Mouse (Mus musculus): ENCODE measurements around the gene Pdia4. TPM values are rescaled to one million over a fixed set of nuclear protein-coding genes. Genes with fewer than 3 reads are reported as not detected.

Gene Pdia4
- polyA plus RNA-seq, 1 experiment from 2014 or later, result 292 TPM

GRCm38 (mm10) chr6:47810181-47810580 is 3.0 kb downstream of the Pdia4 start:
- no peak overlapping the region for H3K9ac ChIP-seq
- H3K27ac ChIP-seq, result no peak overlapping the region
- WGBS, result 64% methylated on average over 2 of the region's 2 CpGs
- no peak overlapping the region for H3K4me2 ChIP-seq
- H3K27me3 ChIP-seq, result no peaks in the 10 kb centered on the region
- no peak overlapping the region for H3K4me3 ChIP-seq
- no peak for ATAC-seq (ENCODE audit: insufficient number of reproducible peaks, low FRiP score, low TSS enrichment, low read depth)
- peaks cover 33% of the 10 kb centered on the region for H3K4me1 ChIP-seq
- no peaks in the 10 kb centered on the region for H3K9me3 ChIP-seq
- peaks cover 19% of the 10 kb centered on the region for H3K36me3 ChIP-seq

GRCm38 (mm10) chr6:47809053-47809452 is 4.2 kb downstream of the Pdia4 start:
- no peak overlapping the region for H3K27ac ChIP-seq
- WGBS, result 76% methylated on average over 4 of the region's 4 CpGs
- peaks cover 29% of the 10 kb centered on the region for H3K4me1 ChIP-seq
- no peak for ATAC-seq (ENCODE audit: insufficient number of reproducible peaks, low FRiP score, low TSS enrichment, low read depth)
- peaks cover 30% of the 10 kb centered on the region for H3K36me3 ChIP-seq
- H3K4me3 ChIP-seq, result no peak overlapping the region
- no peaks in the 10 kb centered on the region for H3K9me3 ChIP-seq
- no peaks in the 10 kb centered on the region for H3K27me3 ChIP-seq
- no peak overlapping the region for H3K4me2 ChIP-seq
- no peak overlapping the region for H3K9ac ChIP-seq

GRCm38 (mm10) chr6:47808545-47808944 is 4.7 kb downstream of the Pdia4 start:
- no peak overlapping the region for H3K4me2 ChIP-seq
- no peak overlapping the region for H3K9ac ChIP-seq
- H3K9me3 ChIP-seq, result no peaks in the 10 kb centered on the region
- H3K4me1 ChIP-seq, result peaks cover 29% of the 10 kb centered on the region
- H3K4me3 ChIP-seq, result no peak overlapping the region
- ATAC-seq (ENCODE audit: insufficient number of reproducible peaks, low FRiP score, low TSS enrichment, low read depth), result no peak
- 78% methylated on average over 5 of the region's 5 CpGs for WGBS
- H3K27me3 ChIP-seq, result no peaks in the 10 kb centered on the region
- peaks cover 35% of the 10 kb centered on the region for H3K36me3 ChIP-seq
- H3K27ac ChIP-seq, result 0 out of 2 replicates have a peak overlapping the region, but pooled peaks have one; percentile 17

- Histone ChIP-seq H3K27me3 (no peaks in the 10 kb centered on the region), H3K4me3 (no peak overlapping the region), H3K36me3 (peaks cover 46% of the 10 kb centered on the region), H3K9me3 (no peaks in the 10 kb centered on the region), H3K4me1 (peaks cover 29% of the 10 kb centered on the region), H3K9ac (no peak overlapping the region), H3K27ac (no peak overlapping the region), H3K4me2 (no peak overlapping the region)
- WGBS, result 87% methylated on average over 2 of the region's 2 CpGs
- ATAC-seq (ENCODE audit: insufficient number of reproducible peaks, low FRiP score, low TSS enrichment, low read depth), result no peak
These were observed 5.8 kb downstream of the Pdia4 start for GRCm38 (mm10) chr6:47807419-47807818.

GRCm38 (mm10) chr6:47805520-47805919 is 7.7 kb downstream of the Pdia4 start:
- peaks cover 65% of the 10 kb centered on the region for H3K36me3 ChIP-seq
- H3K4me2 ChIP-seq, result no peak overlapping the region
- 82% methylated on average over 2 of the region's 2 CpGs for WGBS

GRCm38 (mm10) chr6:47799079-47799478 is 14.2 kb downstream of the Pdia4 start:
- no peak overlapping the region for H3K4me3 ChIP-seq
- H3K4me2 ChIP-seq, result no peak overlapping the region
- H3K9ac ChIP-seq, result no peak overlapping the region
- WGBS, result 48% methylated on average over 6 of the region's 6 CpGs
- ATAC-seq (ENCODE audit: insufficient number of reproducible peaks, low FRiP score, low TSS enrichment, low read depth), result no peak
- H3K4me1 ChIP-seq, result no peaks in the 10 kb centered on the region
- H3K27ac ChIP-seq, result no peak overlapping the region
- no peaks in the 10 kb centered on the region for H3K9me3 ChIP-seq
- H3K36me3 ChIP-seq, result peaks cover 95% of the 10 kb centered on the region
- no peaks in the 10 kb centered on the region for H3K27me3 ChIP-seq

More at GRCm38 (mm10) chr6:47805520-47805919, 7.7 kb downstream of the Pdia4 start:
- H3K27me3 ChIP-seq, result no peaks in the 10 kb centered on the region
- no peak overlapping the region for H3K4me3 ChIP-seq
- H3K27ac ChIP-seq, result no peak overlapping the region
- no peak for ATAC-seq (ENCODE audit: insufficient number of reproducible peaks, low FRiP score, low TSS enrichment, low read depth)
- peaks cover 14% of the 10 kb centered on the region for H3K4me1 ChIP-seq
- no peaks in the 10 kb centered on the region for H3K9me3 ChIP-seq
- H3K9ac ChIP-seq, result no peak overlapping the region

GRCm38 (mm10) chr6:47794106-47794830 is 19.0 kb downstream of the Pdia4 start:
- no peak overlapping the region for H3K27ac ChIP-seq
- H3K4me3 ChIP-seq, result no peak overlapping the region
- H3K9ac ChIP-seq, result no peak overlapping the region
- ATAC-seq (ENCODE audit: insufficient number of reproducible peaks, low FRiP score, low TSS enrichment, low read depth), result no peak
- no peaks in the 10 kb centered on the region for H3K4me1 ChIP-seq
- WGBS, result 69% methylated on average over 10 of the region's 10 CpGs
- H3K36me3 ChIP-seq, result peaks cover 48% of the 10 kb centered on the region
- H3K27me3 ChIP-seq, result no peaks in the 10 kb centered on the region
- H3K4me2 ChIP-seq, result no peak overlapping the region
- H3K9me3 ChIP-seq, result no peaks in the 10 kb centered on the region

GRCm38 (mm10) chr6:47793284-47793683 is 19.9 kb downstream of the Pdia4 start:
- no peak for ATAC-seq (ENCODE audit: insufficient number of reproducible peaks, low FRiP score, low TSS enrichment, low read depth)

GRCm38 (mm10) chr6:47792533-47792932 is 20.7 kb downstream of the Pdia4 start:
- Histone ChIP-seq H3K9me3 (no peaks in the 10 kb centered on the region), H3K9ac (no peak overlapping the region), H3K27ac (no peak overlapping the region), H3K4me1 (no peaks in the 10 kb centered on the region), H3K4me2 (no peak overlapping the region), H3K36me3 (peaks cover 30% of the 10 kb centered on the region), H3K4me3 (no peak overlapping the region), H3K27me3 (no peaks in the 10 kb centered on the region)
- ATAC-seq (ENCODE audit: insufficient number of reproducible peaks, low FRiP score, low TSS enrichment, low read depth), result no peak
- WGBS, result 93% methylated on average over 2 of the region's 2 CpGs

More at GRCm38 (mm10) chr6:47793284-47793683, 19.9 kb downstream of the Pdia4 start:
- H3K27ac ChIP-seq, result no peak overlapping the region
- H3K36me3 ChIP-seq, result peaks cover 38% of the 10 kb centered on the region
- H3K9ac ChIP-seq, result no peak overlapping the region
- 68% methylated on average over 5 of the region's 5 CpGs for whole genome bisulfite sequencing
- H3K27me3 ChIP-seq, result no peaks in the 10 kb centered on the region
- no peaks in the 10 kb centered on the region for H3K9me3 ChIP-seq
- no peaks in the 10 kb centered on the region for H3K4me1 ChIP-seq
- no peak overlapping the region for H3K4me3 ChIP-seq
- no peak overlapping the region for H3K4me2 ChIP-seq

- no peak for ATAC-seq (ENCODE audit: insufficient number of reproducible peaks, low FRiP score, low TSS enrichment, low read depth)
- H3K36me3 ChIP-seq, result peaks cover 15% of the 10 kb centered on the region
- no peaks in the 10 kb centered on the region for H3K9me3 ChIP-seq
- H3K4me2 ChIP-seq, result no peak overlapping the region
- no peaks in the 10 kb centered on the region for H3K27me3 ChIP-seq
- no peak overlapping the region for H3K27ac ChIP-seq
- no peak overlapping the region for H3K9ac ChIP-seq
- no peaks in the 10 kb centered on the region for H3K4me1 ChIP-seq
- 59% methylated on average over 2 of the region's 2 CpGs for WGBS
- H3K4me3 ChIP-seq, result no peak overlapping the region
These were observed 22.5 kb downstream of the Pdia4 start for GRCm38 (mm10) chr6:47790745-47791144.

- Histone ChIP-seq H3K27me3 (no peaks in the 10 kb centered on the region), H3K4me1 (no peaks in the 10 kb centered on the region), H3K4me2 (peak overlapping the region; percentile 53), H3K4me3 (peak overlapping the region; percentile 48), H3K27ac (peak overlapping the region; percentile 93), H3K9me3 (no peaks in the 10 kb centered on the region), H3K9ac (peak overlapping the region; percentile 43; the same call in 1 of the 2 replicates), H3K36me3 (no peaks in the 10 kb centered on the region)
- 25% methylated on average over 3 of the region's 3 CpGs for WGBS
- no peak for ATAC-seq (ENCODE audit: insufficient number of reproducible peaks, low FRiP score, low TSS enrichment, low read depth)
These were observed 24.4 kb downstream of the Pdia4 start for GRCm38 (mm10) chr6:47788821-47789220.

- Histone ChIP-seq H3K9ac (peak overlapping the region; percentile 43), H3K9me3 (no peaks in the 10 kb centered on the region), H3K36me3 (no peaks in the 10 kb centered on the region), H3K4me3 (peak overlapping the region; percentile 48), H3K27me3 (no peaks in the 10 kb centered on the region), H3K4me1 (no peaks in the 10 kb centered on the region), H3K27ac (peak overlapping the region; percentile 93), H3K4me2 (peak overlapping the region; percentile 53)
- under 1% methylated on average over 18 of the region's 18 CpGs for WGBS
- peak; percentile 84 for ATAC-seq (ENCODE audit: insufficient number of reproducible peaks, low FRiP score, low TSS enrichment, low read depth)
These were observed 25.1 kb downstream of the Pdia4 start for GRCm38 (mm10) chr6:47787941-47788736.
